Mouse (Mus musculus) MEL (cell line): Measurements from ENCODE around the gene Tmem268. TPM values are rescaled to one million over a fixed set of nuclear protein-coding genes. Genes with fewer than 3 reads are reported as not detected.

Experiments used
- DNase-seq: peaks from one replicate; pipeline ENCODE4 v3.0.0; 2011; ENCODE audit warnings: low read depth, low spot score
- H3K27ac ChIP-seq: 2 replicates; pipeline ENCODE4 v1.5.1; 2012; ENCODE audit warnings: low read depth, mild to moderate bottlenecking, control low read depth, low read length, moderate library complexity; ENCODE audit not compliant: control insufficient read depth
- H3K27me3 ChIP-seq, 2 experiments: fragments of 150-350 bp in 1 of 2; sonication (generic) in 1 of 2; 2 replicates each; pipeline ENCODE4 v1.6.1; 2012; ENCODE audit warnings: low read length in 2 of 2, mild to moderate bottlenecking in 2 of 2, improper control_type of control experiment in 1 of 2, moderate library complexity in 1 of 2; ENCODE audit not compliant: insufficient read depth in 2 of 2, control insufficient read depth in 1 of 2
- H3K36me3 ChIP-seq, 2 experiments: 2 replicates each; pipeline ENCODE4 v1.6.1; 2012 to 2014; ENCODE audit warnings: low read length in 2 of 2, improper control_type of control experiment in 1 of 2, inconsistent platforms in 1 of 2, mild to moderate bottlenecking in 1 of 2; ENCODE audit not compliant: insufficient read depth in 2 of 2, control insufficient read depth in 1 of 2
- H3K4me1 ChIP-seq, 2 experiments: fragments of 150-350 bp in 1 of 2; sonication (generic) in 1 of 2; 2 replicates each; pipeline ENCODE4 v1.6.1; 2012; ENCODE audit warnings: low read length in 2 of 2, improper control_type of control experiment in 1 of 2, mild to moderate bottlenecking in 1 of 2; ENCODE audit not compliant: insufficient read depth in 2 of 2, control insufficient read depth in 1 of 2
- H3K4me3 ChIP-seq, 2 experiments: fragments of 150-350 bp in 1 of 2; sonication (generic) in 1 of 2; 2 replicates each; pipeline ENCODE4 v1.5.1; 2012; ENCODE audit warnings: low read depth in 2 of 2, low read length in 2 of 2, mild to moderate bottlenecking in 2 of 2, moderate library complexity in 2 of 2, control low read depth in 1 of 2, improper control_type of control experiment in 1 of 2; ENCODE audit not compliant: control insufficient read depth in 1 of 2, insufficient read depth in 1 of 2
- H3K79me2 ChIP-seq: 2 replicates; pipeline ENCODE4 v1.6.1; 2012; ENCODE audit warnings: mild to moderate bottlenecking, low read length, moderate library complexity; ENCODE audit not compliant: control insufficient read depth, poor library complexity, insufficient read depth
- H3K9ac ChIP-seq: 2 replicates; pipeline ENCODE4 v1.6.1; 2012; ENCODE audit warnings: low read depth, mild to moderate bottlenecking, control low read depth, low read length, moderate library complexity; ENCODE audit not compliant: control insufficient read depth, poor library complexity, severe bottlenecking
- H3K9me3 ChIP-seq: fragments of 150-350 bp; sonication (generic); replicated peaks from 2 replicates; pipeline ENCODE4 v1.6.1; 2012; ENCODE audit warnings: mild to moderate bottlenecking, low read length, improper control_type of control experiment, moderate library complexity; ENCODE audit not compliant: insufficient read depth
- BHLHE40 ChIP-seq: IDR thresholded peaks from 2 replicates; pipeline ENCODE4 v1.6.1; 2012; ENCODE audit warnings: low read depth, mild to moderate bottlenecking, inconsistent platforms, low read length, improper control_type of control experiment, borderline replicate concordance
- CHD1 ChIP-seq: IDR thresholded peaks from 2 replicates; pipeline ENCODE4 v1.6.1; 2012; ENCODE audit warnings: low read depth, mild to moderate bottlenecking, inconsistent platforms, low read length, improper control_type of control experiment
- CHD2 ChIP-seq: IDR thresholded peaks from 2 replicates; pipeline ENCODE4 v1.6.1; 2011; ENCODE audit warnings: low read length, improper control_type of control experiment
- JUND ChIP-seq: IDR thresholded peaks from 2 replicates; pipeline ENCODE4 v1.6.1; 2011; ENCODE audit warnings: low read depth, mild to moderate bottlenecking, improper control_type of control experiment, low read length
- MAFK ChIP-seq: IDR thresholded peaks from 2 replicates; pipeline ENCODE4 v1.6.1; 2011; ENCODE audit warnings: low read depth, mild to moderate bottlenecking, low read length, improper control_type of control experiment, borderline replicate concordance
- MAX ChIP-seq: IDR thresholded peaks from 2 replicates; pipeline ENCODE4 v1.6.1; 2011; ENCODE audit warnings: low read length, improper control_type of control experiment
- MEF2A ChIP-seq: IDR thresholded peaks from 2 replicates; pipeline ENCODE4 v1.6.1; 2014; ENCODE audit warnings: low read depth, mild to moderate bottlenecking, inconsistent platforms, low read length, improper control_type of control experiment; ENCODE audit not compliant: poor library complexity, insufficient replicate concordance, severe bottlenecking; ENCODE audit errors: extremely low read depth
- MXI1 ChIP-seq: IDR thresholded peaks from 2 replicates; pipeline ENCODE4 v1.6.1; 2011; ENCODE audit warnings: mild to moderate bottlenecking, low read depth, low read length, improper control_type of control experiment
- MYB ChIP-seq: IDR thresholded peaks from 2 replicates; pipeline ENCODE4 v1.6.1; 2011; ENCODE audit warnings: mild to moderate bottlenecking, low read depth, low read length, improper control_type of control experiment
- NELFE ChIP-seq: IDR thresholded peaks from 2 replicates; pipeline ENCODE4 v1.6.1; 2011; ENCODE audit warnings: low read depth, low read length, improper control_type of control experiment
- NRF1 ChIP-seq: IDR thresholded peaks from 2 replicates; pipeline ENCODE4 v1.6.1; 2014; ENCODE audit warnings: low read depth, mild to moderate bottlenecking, inconsistent platforms, low read length, improper control_type of control experiment, moderate library complexity; ENCODE audit not compliant: poor library complexity, insufficient read depth, severe bottlenecking
- POLR2A ChIP-seq, 2 experiments: IDR thresholded peaks; 2 replicates each; pipeline ENCODE4 v1.6.1; 2011 to 2012; ENCODE audit warnings: low read length in 2 of 2, mild to moderate bottlenecking in 2 of 2, control low read depth in 1 of 2, improper control_type of control experiment in 1 of 2, low read depth in 1 of 2, moderate library complexity in 1 of 2; ENCODE audit not compliant: control insufficient read depth in 1 of 2, insufficient read depth in 1 of 2, poor library complexity in 1 of 2
- POLR2AphosphoS2 ChIP-seq: IDR thresholded peaks from 2 replicates; pipeline ENCODE4 v1.6.1; 2011; ENCODE audit warnings: low read length, improper control_type of control experiment
- POLR2AphosphoS5 ChIP-seq: IDR thresholded peaks from 2 replicates; pipeline ENCODE4 v1.6.1; 2012; ENCODE audit warnings: low read depth, borderline replicate concordance, mild to moderate bottlenecking, inconsistent platforms, low read length, moderate library complexity, mixed read lengths
- RCOR1 ChIP-seq: IDR thresholded peaks from 2 replicates; pipeline ENCODE4 v1.6.1; 2012; ENCODE audit warnings: low read depth, mild to moderate bottlenecking, inconsistent platforms, low read length, improper control_type of control experiment
- SIN3A ChIP-seq: IDR thresholded peaks from 2 replicates; pipeline ENCODE4 v1.6.1; 2012; ENCODE audit warnings: low read length, improper control_type of control experiment, inconsistent platforms
- TBP ChIP-seq: IDR thresholded peaks from 2 replicates; pipeline ENCODE4 v1.8.0; 2011; ENCODE audit warnings: low read depth, low read length, improper control_type of control experiment
- UBTF ChIP-seq: IDR thresholded peaks from 2 replicates; pipeline ENCODE4 v1.6.1; 2012; ENCODE audit warnings: low read depth, mild to moderate bottlenecking, inconsistent platforms, low read length, improper control_type of control experiment, moderate library complexity, borderline replicate concordance; ENCODE audit not compliant: insufficient read depth
- USF1 ChIP-seq: IDR thresholded peaks from 2 replicates; pipeline ENCODE4 v1.6.1; 2014; ENCODE audit warnings: low read depth, mild to moderate bottlenecking, inconsistent platforms, low read length, improper control_type of control experiment, moderate library complexity
- USF2 ChIP-seq, 2 experiments: IDR thresholded peaks; 2 replicates each; pipeline ENCODE4 v1.6.1; 2011 to 2012; ENCODE audit warnings: improper control_type of control experiment in 2 of 2, low read length in 2 of 2, borderline replicate concordance in 1 of 2, inconsistent platforms in 1 of 2, low read depth in 1 of 2, mild to moderate bottlenecking in 1 of 2; ENCODE audit not compliant: insufficient read depth in 1 of 2
- ZMIZ1 ChIP-seq: IDR thresholded peaks from 2 replicates; pipeline ENCODE4 v1.6.1; 2012; ENCODE audit warnings: low read depth, mild to moderate bottlenecking, inconsistent platforms, low read length, improper control_type of control experiment, moderate library complexity
- polyA plus RNA-seq, 2 experiments: library from polyadenylated mRNA; stranded (reverse) in 1 of 2; unstranded in 1 of 2; fragments of >175 nt in 1 of 2; fragments of >200 nt in 1 of 2; gene quantifications; 2 replicates each; pipeline versions ENCODE4 v1.2.1 to v1.2.4; 2012; ENCODE audit warnings: low replicate concordance in 2 of 2, low read depth in 1 of 2; ENCODE audit not compliant: insufficient read length in 2 of 2, insufficient read depth in 1 of 2, missing spikeins in 1 of 2
- total RNA-seq: library from RNA; depleted of rRNA; stranded (reverse); fragments of 300-350 nt; gene quantifications from 2 replicates; pipeline ENCODE4 v1.2.3, GENCODE M21; 2012

Tmem268 gene
- total and polyA plus RNA-seq, 3 experiments, result 8.1 to 11.3 TPM; not detected in 1

DNA sequence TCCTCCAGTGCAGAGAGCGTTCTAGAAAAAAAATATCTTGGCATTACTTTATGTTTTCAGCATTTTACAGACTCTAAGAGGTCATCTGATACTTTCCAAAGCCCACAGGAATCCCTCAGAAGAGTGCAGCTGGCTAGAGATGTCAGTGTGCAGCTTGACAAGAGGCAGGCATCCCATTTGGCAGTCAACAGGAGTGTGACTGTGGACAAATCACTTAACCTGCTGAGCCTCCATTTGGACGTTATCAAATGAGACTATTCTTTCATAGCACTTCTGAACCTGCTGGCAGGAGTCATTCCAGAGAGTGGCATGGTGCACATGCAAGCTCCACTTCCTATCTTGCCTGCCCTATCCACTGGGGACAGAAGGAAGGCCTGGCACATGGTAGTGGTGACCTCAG, 16.4 kb upstream of the Tmem268 start:
- Histone ChIP-seq H3K9ac (no peak overlapping the region), H3K27me3 (no peaks in the 10 kb centered on the region; a peak in 1 of 4 replicates), H3K4me1 (peaks cover 0 to 17% of the 10 kb centered on the region in 2 experiments; a peak in 2 of 4 replicates), H3K4me3 (no peak overlapping the region), H3K27ac (no peak overlapping the region), H3K79me2 (peaks cover 24% of the 10 kb centered on the region), H3K9me3 (no peaks in the 10 kb centered on the region), H3K36me3 (peaks cover 0 to 9% of the 10 kb centered on the region in 2 experiments; a peak in 2 of 4 replicates)
- no peak for DNase-seq
- no peak for TF ChIP-seq SIN3A

DNA sequence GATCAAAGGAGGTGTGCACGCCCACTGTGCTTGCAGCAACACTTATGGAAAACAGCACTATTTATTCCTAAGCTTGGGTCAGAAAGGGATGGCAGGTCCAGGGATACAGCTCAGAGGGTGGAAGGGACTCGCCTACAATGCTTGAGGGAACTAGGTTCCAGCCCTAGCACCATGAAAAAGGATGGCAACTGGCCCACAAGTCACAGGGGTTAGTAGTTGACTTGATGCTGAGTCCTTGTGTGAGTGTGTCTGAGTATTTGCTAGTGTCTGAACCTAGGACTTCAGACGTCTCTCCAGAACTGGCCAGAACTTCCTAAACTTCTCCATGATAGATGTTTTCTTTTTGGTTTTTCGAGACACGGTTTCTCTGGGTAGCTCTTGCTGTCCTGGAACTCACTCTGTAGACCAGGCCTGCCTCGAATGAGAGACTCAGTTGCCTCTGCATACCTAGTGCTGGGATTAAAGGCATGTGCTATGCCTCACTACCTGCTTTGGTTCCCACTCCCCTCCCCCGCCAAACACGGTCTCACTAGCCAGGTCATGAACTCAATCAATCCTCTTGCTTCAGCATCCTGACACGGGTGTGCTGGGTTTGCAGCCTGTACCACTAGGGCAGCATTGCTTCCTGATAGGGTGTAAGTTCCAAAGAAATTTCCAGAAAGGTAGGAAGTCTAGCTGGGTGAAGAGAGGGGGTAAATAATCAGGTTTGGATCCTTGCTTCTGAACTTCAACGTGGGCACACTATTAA, 14.7 kb upstream of the Tmem268 start:
- peaks cover 0 to 17% of the 10 kb centered on the region in 2 experiments; a peak in 3 of 4 replicates for H3K4me1 ChIP-seq
- H3K79me2 ChIP-seq, result peaks cover 25% of the 10 kb centered on the region
- H3K4me3 ChIP-seq, result peak overlapping the region; percentile 30 to 50
- TF ChIP-seq POLR2AphosphoS5 (no peak), USF1 (no peak; the same call in 1 of the 2 replicates), ZMIZ1 (no peak), RCOR1 (no peak), MEF2A (no peak), BHLHE40 (no peak), UBTF (no peak)
- DNase-seq, result no peak
- peak overlapping the region; percentile 54 for H3K9ac ChIP-seq
- peak overlapping the region; percentile 41 for H3K27ac ChIP-seq
- no peaks in the 10 kb centered on the region for H3K9me3 ChIP-seq
- peaks cover 5 to 15% of the 10 kb centered on the region in 2 experiments for H3K36me3 ChIP-seq
- H3K27me3 ChIP-seq, result no peaks in the 10 kb centered on the region; a peak in 1 of 4 replicates

DNA sequence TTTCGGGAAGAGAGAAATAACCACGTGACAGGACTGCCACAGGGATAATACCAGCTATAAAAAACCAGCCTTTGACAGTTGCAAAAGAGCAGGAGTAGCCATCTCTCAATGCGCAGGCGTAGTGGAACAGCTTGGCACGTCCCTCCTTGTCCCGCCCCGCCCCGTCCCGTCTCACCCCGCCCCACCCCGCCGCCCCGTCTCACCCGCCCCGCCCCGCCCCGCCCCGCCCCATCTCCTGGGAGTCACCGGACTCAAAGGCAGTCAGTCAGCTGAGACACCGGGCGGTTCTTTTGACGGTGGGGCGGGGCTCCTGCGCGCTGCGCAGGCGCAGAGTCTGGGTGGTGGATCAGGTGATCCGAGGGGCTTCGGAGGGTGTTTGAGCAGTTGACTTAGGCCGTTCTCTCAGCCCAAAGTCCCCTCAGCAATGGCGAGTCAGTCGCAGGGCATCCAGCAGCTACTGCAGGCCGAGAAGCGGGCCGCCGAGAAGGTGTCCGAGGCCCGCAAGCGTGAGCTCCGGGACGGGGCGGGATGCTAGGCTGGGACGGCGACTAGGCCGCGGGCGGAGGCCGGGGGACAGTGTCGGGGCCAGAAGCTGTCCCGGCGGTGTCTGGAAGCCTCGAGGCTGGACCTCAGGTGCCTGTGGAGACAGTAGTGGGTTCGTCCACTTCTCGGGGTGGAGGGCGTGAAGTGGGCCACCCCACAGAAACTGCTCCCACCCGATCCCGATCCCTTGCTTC, 13.9 kb upstream of the Tmem268 start, which contains the start of gene Atp6v1g1:
Gene Atp6v1g1 (plus strand): TSS at position 279 of the 737 bp plus-strand sequence.
- H3K79me2 ChIP-seq, result peaks cover 25% of the 10 kb centered on the region
- peak within 1 kb of the TSS; percentile 41 for H3K27ac ChIP-seq
- H3K4me1 ChIP-seq, result peaks cover 0 to 17% of the 10 kb centered on the region in 2 experiments; a peak in 3 of 4 replicates
- peaks cover 11 to 15% of the 10 kb centered on the region in 2 experiments for H3K36me3 ChIP-seq
- peak; percentile 92 for DNase-seq
- peak within 1 kb of the TSS; percentile 98 for H3K9ac ChIP-seq
- H3K27me3 ChIP-seq, result no peaks in the 10 kb centered on the region; a peak in 1 of 4 replicates
- H3K4me3 ChIP-seq, result peak within 1 kb of the TSS; percentile 98 to 100
- H3K9me3 ChIP-seq, result no peaks in the 10 kb centered on the region
- peak; percentile 33; the same call in 1 of the 2 replicates for TF ChIP-seq SIN3A
- TF ChIP-seq MYB, result no peak
- peak; percentile 54 for TF ChIP-seq NELFE
- TF ChIP-seq JUND, result no peak
- TF ChIP-seq CHD1, result no peak
- TF ChIP-seq TBP, result 0 out of 2 replicates have a peak, but pooled peaks have one; percentile 38
- no peak for TF ChIP-seq MAFK
- TF ChIP-seq POLR2AphosphoS2, result no peak
- TF ChIP-seq NRF1, result peak; percentile 76
- no peak for TF ChIP-seq MAX
- TF ChIP-seq USF2 (IDR thresholded peaks at IDR 0.05; ENCODE audit: borderline replicate concordance in 1 of 2, insufficient read depth in 1 of 2, low read depth in 1 of 2, low read length in 2 of 2), result 0 out of 4 replicates have a peak, but pooled peaks of 1 of the 2 experiments have one; percentile 48
- TF ChIP-seq MXI1, result peak; percentile 87
- TF ChIP-seq CHD2, result no peak
- no peak for TF ChIP-seq ZMIZ1
- TF ChIP-seq UBTF, result 0 out of 2 replicates have a peak, but pooled peaks have one; percentile 42
- TF ChIP-seq POLR2A (IDR thresholded peaks at IDR 0.05; ENCODE audit: control insufficient read depth in 1 of 2, insufficient read depth in 1 of 2, low read depth in 1 of 2, low read length in 2 of 2, poor library complexity in 1 of 2), result peak; percentile 57 to 67; a peak in 3 of 4 replicates
- peak; percentile 77 for TF ChIP-seq USF1
